Mouse (Mus musculus) heart, embryonic 16.5 days (tissue): ENCODE results near the gene Tpbpb. TPM values are rescaled to one million over a fixed set of nuclear protein-coding genes. Genes with fewer than 3 reads are reported as not detected.
"Not testable (repeated sequence)": the region's sequence is repeated elsewhere in the genome, so short reads cannot be mapped to it uniquely, and the experiment has no call there.

Source experiments
- ATAC-seq: fragments of 200-750 bp; cut with Nextera tagmentation; replicated peaks from 2 replicates; pipeline ENCODE4 v1.8.0; 2017; ENCODE audit warnings: moderate number of reproducible peaks; ENCODE audit not compliant: insufficient read depth, low FRiP score; ENCODE audit errors: extremely low read depth
- H3K27ac ChIP-seq: fragments of 300-500 bp; sonication (generic); 2 replicates; pipeline ENCODE4 v1.5.1; 2014; ENCODE audit warnings: mild to moderate bottlenecking, low read length, control low read depth, moderate library complexity
- H3K27me3 ChIP-seq: fragments of 300-500 bp; sonication (generic); 2 replicates; pipeline ENCODE4 v1.6.1; 2014; ENCODE audit warnings: low read length, mixed read lengths; ENCODE audit not compliant: control insufficient read depth, insufficient read depth
- H3K36me3 ChIP-seq: fragments of 300-500 bp; sonication (generic); 2 replicates; pipeline ENCODE4 v1.6.1; 2014; ENCODE audit not compliant: control insufficient read depth, insufficient read depth
- H3K4me1 ChIP-seq: fragments of 300-500 bp; sonication (generic); 2 replicates; pipeline ENCODE4 v1.6.1; 2014; ENCODE audit warnings: low read length, mixed read lengths; ENCODE audit not compliant: control insufficient read depth, insufficient read depth
- H3K4me2 ChIP-seq: fragments of 300-500 bp; sonication (generic); 2 replicates; pipeline ENCODE4 v1.6.1; 2014; ENCODE audit warnings: low read depth, mild to moderate bottlenecking, control low read depth, low read length
- H3K4me3 ChIP-seq: fragments of 300-500 bp; sonication (generic); 2 replicates; pipeline ENCODE4 v1.5.1; 2014; ENCODE audit warnings: mild to moderate bottlenecking, control low read depth, low read length
- H3K9ac ChIP-seq: fragments of 300-500 bp; sonication (generic); 2 replicates; pipeline ENCODE4 v1.6.1; 2014; ENCODE audit warnings: low read length, control low read depth
- H3K9me3 ChIP-seq: fragments of 300-500 bp; sonication (generic); replicated peaks from 2 replicates; pipeline ENCODE4 v1.6.1; 2016; ENCODE audit warnings: low read length; ENCODE audit not compliant: control insufficient read depth
- WGBS: fragments of 180-500 bp; shearing (Covaris S2); extraction: QIAGEN DNeasy Blood & Tissue Kit; methylation state at CpG from one replicate; pipeline ENCODE4 v1.1.7; 2014; 5-methylcytosine and 5-hydroxymethylcytosine counted together
- polyA plus RNA-seq: library from polyadenylated mRNA; unstranded; fragments of >200 nt; fragmentation: Nextera tagmentation; extraction: Ambion mirVana; gene quantifications from 2 replicates; pipeline ENCODE4 v1.2.1, GENCODE M21; 2015

The Tpbpb gene
- polyA plus RNA-seq = not detected in 2 replicates

DNA sequence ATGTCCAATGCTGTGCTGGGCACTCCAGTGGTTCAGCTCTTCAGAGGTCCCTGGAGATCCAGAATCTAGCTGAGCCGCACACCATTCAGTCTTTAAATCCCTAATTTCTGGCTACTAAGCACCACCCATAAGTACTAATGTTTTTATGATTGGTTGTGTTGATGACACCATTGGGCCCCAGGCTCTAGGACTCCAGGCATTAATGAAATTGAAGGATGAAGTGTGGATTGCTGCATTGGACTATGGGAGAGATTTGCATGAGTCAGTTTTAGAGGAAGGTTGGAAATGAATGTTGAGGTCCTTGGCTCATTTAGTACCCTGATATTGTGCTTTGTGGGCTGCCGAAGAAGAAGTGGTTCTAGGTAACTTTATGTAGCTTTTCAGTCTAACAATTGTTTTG is at the start of gene Tpbpb:
Gene Tpbpb (minus strand): TSS at position 101 of the 400 bp plus-strand sequence.
- H3K36me3 ChIP-seq = not testable (repeated sequence)
- 72% methylated on average over 2 of the region's 2 CpGs for WGBS

DNA sequence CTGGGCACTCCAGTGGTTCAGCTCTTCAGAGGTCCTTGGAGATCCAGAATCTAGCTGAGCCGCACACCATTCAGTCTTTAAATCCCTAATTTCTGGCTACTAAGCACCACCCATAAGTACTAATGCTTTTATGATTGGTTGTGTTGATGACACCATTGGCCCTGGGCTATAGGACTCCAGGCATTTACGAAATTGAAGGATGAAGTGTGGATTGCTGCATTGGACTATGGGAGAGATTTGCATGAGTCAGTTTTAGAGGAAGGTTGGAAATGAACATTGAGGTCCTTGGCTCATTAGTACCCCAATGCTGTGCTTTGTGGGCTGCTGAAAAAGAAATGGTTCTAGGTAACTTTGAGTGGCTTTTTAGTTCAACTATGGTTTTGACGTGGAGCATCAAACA is 37.2 kb upstream of the Tpbpb start, which contains the start of gene Tpbpa:
Gene Tpbpa (minus strand): TSS at position 101 of the 400 bp plus-strand sequence.
- H3K9me3 ChIP-seq, H3K27ac ChIP-seq, H3K4me2 ChIP-seq, H3K27me3 ChIP-seq, H3K4me1 ChIP-seq, H3K4me3 ChIP-seq, ATAC-seq, H3K9ac ChIP-seq, H3K36me3 ChIP-seq: not testable (repeated sequence)
- WGBS = 71% methylated on average over 3 of the region's 3 CpGs

More for the DNA sequence above, at the start of gene Tpbpb:
- H3K27ac ChIP-seq, H3K27me3 ChIP-seq, H3K4me3 ChIP-seq, H3K9me3 ChIP-seq, H3K4me2 ChIP-seq, H3K4me1 ChIP-seq, H3K9ac ChIP-seq, ATAC-seq: not testable (repeated sequence)

DNA sequence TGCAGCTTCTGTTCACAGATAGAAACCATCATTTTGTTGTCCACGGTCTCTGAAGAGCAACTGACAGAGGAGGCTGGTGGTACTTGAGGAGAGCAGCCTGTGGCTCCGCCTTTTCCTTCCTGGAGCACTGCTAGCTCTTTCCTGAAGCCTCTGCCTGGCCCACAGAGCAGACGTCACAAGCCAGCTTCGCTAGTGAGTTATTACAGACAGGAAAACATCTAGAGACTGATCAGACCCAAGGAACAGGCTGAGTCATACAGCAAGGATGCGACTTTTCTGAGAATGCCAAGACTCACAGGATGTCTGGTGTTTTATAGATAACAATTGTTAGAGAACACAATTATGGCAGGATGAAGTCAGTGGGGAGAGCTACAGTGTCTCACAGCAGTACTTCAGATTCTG is 31.8 kb upstream of the Tpbpb start, which contains the start of the genes Gm49391 and Ctla2a:
Gene Gm49391 (minus strand): TSS at position 72 of the 402 bp plus-strand sequence.
Gene Ctla2a (minus strand): TSS at position 126 of the 402 bp plus-strand sequence.
- H3K27ac ChIP-seq = peak within 1 kb of the TSS; percentile 69
- no peaks in the 10 kb centered on the region for H3K36me3 ChIP-seq
- peak; percentile 96 for ATAC-seq
- H3K9me3 ChIP-seq = no peaks in the 10 kb centered on the region
- H3K27me3 ChIP-seq = no peaks in the 10 kb centered on the region
- H3K4me3 ChIP-seq = no peak within 1 kb of the TSS
- 31% methylated on average over 5 of the region's 5 CpGs for WGBS
- H3K9ac ChIP-seq = no peak within 1 kb of the TSS
- no peaks in the 10 kb centered on the region for H3K4me1 ChIP-seq
- H3K4me2 ChIP-seq = no peak within 1 kb of the TSS

DNA sequence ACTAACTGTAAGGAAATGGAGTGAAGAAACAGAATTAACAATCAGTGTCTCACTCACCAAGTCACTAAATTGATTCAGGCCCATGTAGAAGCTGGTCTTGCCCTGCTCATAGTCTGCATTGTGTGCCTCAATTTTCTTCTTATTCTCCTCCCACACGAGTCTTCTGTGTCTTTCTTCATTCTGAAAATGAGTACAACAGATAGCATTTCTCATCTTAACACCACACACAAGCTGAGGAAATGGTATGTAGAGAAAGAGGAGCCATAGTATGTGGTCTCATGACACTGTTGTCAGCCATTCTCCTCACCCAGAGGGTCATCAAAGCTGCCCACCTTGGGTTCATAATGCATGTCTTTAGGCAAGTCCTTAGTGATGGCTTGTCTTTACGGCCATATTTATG is 30.8 kb upstream of the Tpbpb start, which contains the start of gene Gm49393:
Gene Gm49393 (minus strand): TSS at position 101 of the 400 bp plus-strand sequence.
- not testable (repeated sequence) for H3K27me3 ChIP-seq, H3K4me2 ChIP-seq, H3K36me3 ChIP-seq, H3K4me3 ChIP-seq, H3K9me3 ChIP-seq, H3K4me1 ChIP-seq, ATAC-seq, H3K9ac ChIP-seq, H3K27ac ChIP-seq
- WGBS = 58% methylated on average over 2 of the region's 2 CpGs

DNA sequence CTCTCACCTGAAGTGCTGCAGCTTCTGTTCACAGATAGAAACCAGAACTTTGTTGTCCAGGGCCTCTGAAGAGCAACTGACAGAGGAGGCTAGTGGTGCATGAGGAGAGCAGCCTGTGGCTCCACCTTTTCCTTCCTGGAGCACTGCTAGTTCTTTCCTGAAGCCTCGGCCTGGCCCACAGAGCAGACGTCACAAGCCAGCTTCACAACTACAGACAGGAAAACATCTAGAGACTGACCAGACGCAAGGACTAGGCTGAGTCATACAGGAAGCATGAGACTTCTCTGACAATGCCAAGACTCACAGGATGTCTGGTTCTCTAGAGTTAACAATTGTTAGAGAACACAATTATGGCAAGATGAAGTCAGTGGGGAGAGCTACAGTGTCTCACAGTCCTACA is 7.4 kb downstream of the Tpbpb start, which contains the start of gene Ctla2b:
Gene Ctla2b (minus strand): TSS at position 120 of the 400 bp plus-strand sequence.
- Histone ChIP-seq H3K27ac (peak within 1 kb of the TSS; percentile 68), H3K4me2 (no peak within 1 kb of the TSS), H3K27me3 (no peaks in the 10 kb centered on the region), H3K4me3 (no peak within 1 kb of the TSS), H3K9me3 (no peaks in the 10 kb centered on the region), H3K9ac (no peak within 1 kb of the TSS), H3K4me1 (no peaks in the 10 kb centered on the region), H3K36me3 (no peaks in the 10 kb centered on the region)
- 44% methylated on average over 3 of the region's 3 CpGs for WGBS
- ATAC-seq = peak; percentile 95

DNA sequence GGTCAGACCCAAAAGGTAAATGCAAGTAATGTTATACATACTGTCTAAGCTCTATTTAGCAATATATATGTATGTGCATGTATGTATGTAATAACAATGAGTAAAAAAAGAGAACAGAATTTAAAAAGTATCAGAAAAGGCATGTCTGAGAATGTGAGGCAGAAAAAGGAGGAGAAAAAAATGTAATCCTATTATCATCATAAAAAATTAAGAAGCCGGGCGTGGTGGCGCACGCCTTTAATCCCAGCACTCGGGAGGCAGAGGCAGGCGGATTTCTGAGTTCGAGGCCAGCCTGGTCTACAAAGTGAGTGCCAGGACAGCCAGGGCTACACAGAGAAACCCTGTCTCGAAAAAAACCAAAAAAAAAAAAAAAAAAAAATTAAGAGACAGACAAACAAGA is 7.9 kb downstream of the Tpbpb start, which contains the start of gene Gm49392:
Gene Gm49392 (minus strand): TSS at position 101 of the 400 bp plus-strand sequence.
- peak within 1 kb of the TSS; percentile 68 for H3K27ac ChIP-seq
- not testable (repeated sequence) for H3K36me3 ChIP-seq, H3K9ac ChIP-seq, H3K27me3 ChIP-seq, ATAC-seq, H3K4me1 ChIP-seq, H3K4me2 ChIP-seq, H3K4me3 ChIP-seq, H3K9me3 ChIP-seq
- WGBS = 90% methylated on average over 7 of the region's 8 CpGs

DNA sequence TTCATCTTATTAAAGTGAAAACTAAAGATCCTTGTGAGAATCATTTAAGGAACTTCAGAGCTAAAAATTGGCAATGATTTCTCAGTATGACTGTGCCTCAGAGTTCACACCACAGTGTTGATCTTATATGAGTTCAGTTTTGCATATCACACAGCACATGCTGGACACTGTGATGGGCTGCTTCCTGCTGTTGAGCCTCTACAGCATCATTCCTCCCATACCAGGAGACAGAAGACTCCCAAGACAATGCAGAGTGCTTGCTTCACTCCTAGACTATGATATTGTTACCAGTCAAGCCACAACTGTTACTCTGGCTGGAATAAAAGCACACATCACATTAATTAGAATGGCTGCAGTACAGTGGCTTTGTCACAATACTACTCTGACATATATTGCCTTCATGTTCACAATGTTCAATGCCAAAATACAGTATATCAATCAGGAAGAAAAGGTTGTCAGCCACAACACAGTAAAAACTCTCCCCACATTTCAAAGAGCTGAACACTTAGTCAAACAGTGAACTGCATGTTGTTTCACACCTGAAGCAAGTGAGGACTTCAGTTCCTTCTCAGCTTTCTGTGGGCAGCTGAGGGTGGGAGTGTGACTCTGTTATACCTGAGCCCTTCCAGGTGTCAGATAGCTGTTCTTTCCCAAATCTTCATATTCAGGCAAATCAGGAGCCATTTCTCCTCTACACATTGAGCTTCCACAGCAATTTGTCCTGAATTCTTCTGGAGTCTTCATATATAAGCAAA is 9.1 kb downstream of the Tpbpb start:
- Histone ChIP-seq H3K9me3 (no peaks in the 10 kb centered on the region), H3K27ac (no peak overlapping the region), H3K9ac (no peak overlapping the region), H3K4me3 (no peak overlapping the region), H3K27me3 (no peaks in the 10 kb centered on the region), H3K4me2 (no peak overlapping the region), H3K4me1 (no peaks in the 10 kb centered on the region), H3K36me3 (no peaks in the 10 kb centered on the region)
- ATAC-seq = no peak

DNA sequence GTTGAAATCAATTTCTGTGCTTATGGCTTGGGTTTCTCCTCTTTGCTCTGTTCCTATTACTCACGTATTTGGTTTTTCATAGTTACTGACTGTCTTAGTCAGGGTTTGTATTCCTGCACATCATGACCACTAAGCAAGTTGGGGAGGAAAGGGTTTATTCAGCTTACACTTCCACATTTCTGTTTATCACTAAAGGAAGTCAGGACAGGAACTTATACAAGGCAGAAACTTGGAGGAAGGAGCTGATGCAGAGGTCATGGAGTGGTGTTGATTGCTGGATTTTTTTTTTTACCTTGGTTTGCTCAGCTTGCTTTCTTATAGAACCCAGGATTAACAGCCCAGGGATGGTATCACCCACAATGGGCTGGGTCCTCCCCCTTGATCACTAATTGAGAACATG is 12.4 kb downstream of the Tpbpb start:
- no peak for ATAC-seq
- WGBS = 86% methylated on average over 1 of the region's 1 CpGs
- Histone ChIP-seq H3K4me2 (no peak overlapping the region), H3K9ac (no peak overlapping the region), H3K27ac (no peak overlapping the region), H3K36me3 (no peaks in the 10 kb centered on the region), H3K4me1 (no peaks in the 10 kb centered on the region), H3K27me3 (no peaks in the 10 kb centered on the region), H3K4me3 (no peak overlapping the region), H3K9me3 (no peaks in the 10 kb centered on the region)

DNA sequence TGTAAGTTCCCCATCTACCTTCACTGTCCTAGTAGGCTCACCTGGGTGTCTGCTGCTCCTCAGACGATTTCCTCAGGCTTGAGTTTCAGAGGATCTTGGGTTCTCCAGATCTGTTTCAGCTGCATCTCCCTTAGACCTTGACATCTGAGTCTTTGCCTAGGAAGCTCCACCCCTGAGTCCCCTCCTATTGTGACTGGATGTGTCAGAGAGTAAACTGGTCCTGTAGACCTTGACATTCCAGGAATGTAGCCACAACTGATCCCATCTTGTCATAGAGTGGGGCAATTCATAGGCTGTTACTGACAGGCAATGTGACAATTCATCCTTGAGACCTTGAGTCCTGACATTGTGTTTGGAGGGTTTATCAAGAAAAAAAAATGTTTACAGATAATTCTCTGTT is 40.4 kb downstream of the Tpbpb start, which contains the start of gene 4930486L24Rik:
Gene 4930486L24Rik (minus strand): TSS at position 195 of the 400 bp plus-strand sequence.
- Histone ChIP-seq H3K4me1 (no peaks in the 10 kb centered on the region), H3K27ac (no peak within 1 kb of the TSS), H3K4me3 (no peak within 1 kb of the TSS), H3K27me3 (no peaks in the 10 kb centered on the region), H3K4me2 (no peak within 1 kb of the TSS), H3K36me3 (no peaks in the 10 kb centered on the region), H3K9me3 (no peaks in the 10 kb centered on the region), H3K9ac (no peak within 1 kb of the TSS)
- no peak for ATAC-seq
- WGBS = 45% methylated on average over 1 of the region's 1 CpGs
